Mouse (Mus musculus) hindbrain, postnatal 0 days (tissue): ENCODE measurements around the gene Rbfox2. TPM values are rescaled to one million over a fixed set of nuclear protein-coding genes. Genes with fewer than 3 reads are reported as not detected.
A peak's percentile ranks its signal among the peaks of the same experiment; 100 is the strongest.

ENCODE experiments used
- ATAC-seq: fragments of 200-750 bp; cut with Nextera tagmentation; 2 replicates; pipeline ENCODE4 v1.8.0; 2017; ENCODE audit warnings: mild to moderate bottlenecking, moderate TSS enrichment, moderate library complexity
- DNase-seq: peaks from one replicate; pipeline ENCODE4 v3.0.0-alpha.2; 2015; ENCODE audit warnings: low spot score
- H3K27ac ChIP-seq: fragments of 300-500 bp; sonication (generic); 2 replicates; pipeline ENCODE4 v1.5.1; 2014; ENCODE audit warnings: mild to moderate bottlenecking
- H3K27me3 ChIP-seq: fragments of 300-500 bp; sonication (generic); 2 replicates; pipeline ENCODE4 v1.6.1; 2014; ENCODE audit warnings: low read length, mixed read lengths; ENCODE audit not compliant: insufficient read depth
- H3K36me3 ChIP-seq: fragments of 300-500 bp; sonication (generic); 2 replicates; pipeline ENCODE4 v1.6.1; 2014; ENCODE audit warnings: low read length, mixed read lengths; ENCODE audit not compliant: insufficient read depth
- H3K4me1 ChIP-seq: fragments of 300-500 bp; sonication (generic); 2 replicates; pipeline ENCODE4 v1.6.1; 2014; ENCODE audit warnings: antibody characterized with exemption, low read length, mixed read lengths; ENCODE audit not compliant: insufficient read depth
- H3K4me2 ChIP-seq: fragments of 300-500 bp; sonication (generic); 2 replicates; pipeline ENCODE4 v1.6.1; 2014; ENCODE audit warnings: low read depth, mild to moderate bottlenecking, low read length, moderate library complexity, mixed read lengths
- H3K4me3 ChIP-seq: fragments of 300-500 bp; sonication (generic); 2 replicates; pipeline ENCODE4 v1.5.1; 2014; ENCODE audit warnings: low read length
- H3K9ac ChIP-seq: fragments of 300-500 bp; sonication (generic); replicated peaks from 2 replicates; pipeline ENCODE4 v1.6.1; 2014; ENCODE audit warnings: mild to moderate bottlenecking, low read length, moderate library complexity, mixed read lengths
- H3K9me3 ChIP-seq: fragments of 300-500 bp; sonication (generic); 2 replicates; pipeline ENCODE4 v1.6.1; 2016; ENCODE audit warnings: low read length, mixed read lengths
- CTCF ChIP-seq: IDR thresholded peaks from 2 replicates; pipeline ENCODE4 v1.5.1; 2016; ENCODE audit warnings: antibody characterized with exemption, control low read depth, low read depth
- WGBS: fragments of 180-500 bp; shearing (Covaris S2); extraction: QIAGEN DNeasy Blood & Tissue Kit; methylation state at CpG from one replicate; pipeline ENCODE4 v1.1.7; 2014; 5-methylcytosine and 5-hydroxymethylcytosine counted together
- polyA plus RNA-seq: library from polyadenylated mRNA; unstranded; fragments of >200 nt; fragmentation: Nextera tagmentation; extraction: Ambion mirVana; gene quantifications from 2 replicates; pipeline ENCODE4 v1.2.1, GENCODE M21; 2015
- total RNA-seq: library from RNA; depleted of rRNA; stranded (reverse); fragments of >200 nt; gene quantifications from 2 replicates; pipeline ENCODE4 v1.2.3, GENCODE M21; 2014

The Rbfox2 gene
- total and polyA plus RNA-seq, 2 experiments from 2014 or later, result 91.9 to 294 TPM

GRCm38 (mm10) chr15:77332272-77332991, 25.6 kb upstream of the Rbfox2 start:
- no peaks in the 10 kb centered on the region for H3K9me3 ChIP-seq
- H3K4me2 ChIP-seq, result no peak overlapping the region
- no peaks in the 10 kb centered on the region for H3K27me3 ChIP-seq
- 42% methylated on average over 7 of the region's 7 CpGs for WGBS
- ATAC-seq, result no peak
- peak; percentile 44 for DNase-seq
- TF ChIP-seq CTCF, result no peak
- no peaks in the 10 kb centered on the region for H3K36me3 ChIP-seq
- 0 out of 2 replicates have a peak, but pooled peaks cover 3% of the 10 kb centered on the region for H3K4me1 ChIP-seq
- H3K4me3 ChIP-seq, result no peak overlapping the region
- no peak overlapping the region for H3K9ac ChIP-seq
- H3K27ac ChIP-seq, result no peak overlapping the region

- DNase-seq, result no peak
- no peak overlapping the region for H3K4me2 ChIP-seq
- H3K9me3 ChIP-seq, result no peaks in the 10 kb centered on the region
- WGBS, result 86% methylated on average over 4 of the region's 4 CpGs
- H3K36me3 ChIP-seq, result no peaks in the 10 kb centered on the region
- no peak for TF ChIP-seq CTCF
- H3K4me3 ChIP-seq, result no peak overlapping the region
- no peaks in the 10 kb centered on the region for H3K27me3 ChIP-seq
- 0 out of 2 replicates have a peak, but pooled peaks cover 3% of the 10 kb centered on the region for H3K4me1 ChIP-seq
- H3K27ac ChIP-seq, result no peak overlapping the region
- no peak for ATAC-seq
- H3K9ac ChIP-seq, result no peak overlapping the region
Measured at GRCm38 (mm10) chr15:77331444-77331843, 24.6 kb upstream of the Rbfox2 start.

- Histone ChIP-seq H3K27me3 (no peaks in the 10 kb centered on the region), H3K4me2 (no peak overlapping the region), H3K9me3 (no peaks in the 10 kb centered on the region), H3K27ac (no peak overlapping the region), H3K36me3 (no peaks in the 10 kb centered on the region), H3K9ac (no peak overlapping the region), H3K4me3 (no peak overlapping the region), H3K4me1 (no peaks in the 10 kb centered on the region)
- TF ChIP-seq CTCF, result no peak
- WGBS, result 75% methylated on average over 12 of the region's 12 CpGs
- ATAC-seq (no peak), DNase-seq (no peak)
Measured at GRCm38 (mm10) chr15:77329681-77330180, 22.9 kb upstream of the Rbfox2 start.

GRCm38 (mm10) chr15:77326361-77326760, 19.6 kb upstream of the Rbfox2 start:
- H3K4me2 ChIP-seq, result no peak overlapping the region
- H3K27me3 ChIP-seq, result no peaks in the 10 kb centered on the region
- no peak overlapping the region for H3K4me3 ChIP-seq
- no peaks in the 10 kb centered on the region for H3K36me3 ChIP-seq
- WGBS, result 88% methylated on average over 4 of the region's 4 CpGs
- DNase-seq, result no peak
- no peak for TF ChIP-seq CTCF
- ATAC-seq, result no peak
- H3K4me1 ChIP-seq, result no peaks in the 10 kb centered on the region
- no peak overlapping the region for H3K27ac ChIP-seq
- H3K9ac ChIP-seq, result no peak overlapping the region
- no peaks in the 10 kb centered on the region for H3K9me3 ChIP-seq

GRCm38 (mm10) chr15:77324426-77324825, 17.6 kb upstream of the Rbfox2 start:
- DNase-seq (no peak), ATAC-seq (no peak)
- no peak for TF ChIP-seq CTCF
- Histone ChIP-seq H3K27ac (no peak overlapping the region), H3K36me3 (no peaks in the 10 kb centered on the region), H3K4me2 (no peak overlapping the region), H3K9ac (no peak overlapping the region), H3K27me3 (no peaks in the 10 kb centered on the region), H3K9me3 (no peaks in the 10 kb centered on the region), H3K4me3 (no peak overlapping the region), H3K4me1 (no peaks in the 10 kb centered on the region)
- WGBS, result 79% methylated on average over 11 of the region's 11 CpGs

- no peaks in the 10 kb centered on the region for H3K36me3 ChIP-seq
- DNase-seq (no peak), ATAC-seq (no peak)
- 85% methylated on average over 10 of the region's 10 CpGs for WGBS
- no peak overlapping the region for H3K27ac ChIP-seq
- no peak overlapping the region for H3K4me3 ChIP-seq
- H3K9ac ChIP-seq, result no peak overlapping the region
- no peaks in the 10 kb centered on the region for H3K9me3 ChIP-seq
- no peak for TF ChIP-seq CTCF
- no peaks in the 10 kb centered on the region for H3K27me3 ChIP-seq
- no peaks in the 10 kb centered on the region for H3K4me1 ChIP-seq
- H3K4me2 ChIP-seq, result no peak overlapping the region
Measured at GRCm38 (mm10) chr15:77323226-77323625, 16.4 kb upstream of the Rbfox2 start.

GRCm38 (mm10) chr15:77313701-77314100, 6.9 kb upstream of the Rbfox2 start:
- H3K27ac ChIP-seq, result no peak overlapping the region
- no peak overlapping the region for H3K4me3 ChIP-seq
- no peaks in the 10 kb centered on the region for H3K4me1 ChIP-seq
- H3K9ac ChIP-seq, result no peak overlapping the region
- no peaks in the 10 kb centered on the region for H3K9me3 ChIP-seq
- DNase-seq, result no peak
- no peak for ATAC-seq
- no peak overlapping the region for H3K4me2 ChIP-seq
- WGBS, result 39% methylated on average over 6 of the region's 6 CpGs
- no peaks in the 10 kb centered on the region for H3K27me3 ChIP-seq
- no peaks in the 10 kb centered on the region for H3K36me3 ChIP-seq
- TF ChIP-seq CTCF, result no peak
